Mouse (Mus musculus) ES-E14 (cell line): Measurements from ENCODE around the gene Gm21060.

ENCODE experiments used
- CHD2 ChIP-seq: IDR thresholded peaks from 2 replicates; pipeline ENCODE4 v1.6.1; 2014; ENCODE audit warnings: mild to moderate bottlenecking, low read depth, low read length, inconsistent platforms
- MAFK ChIP-seq: IDR thresholded peaks from 2 replicates; pipeline ENCODE4 v1.6.1; 2014; ENCODE audit warnings: mild to moderate bottlenecking, low read depth, low read length, inconsistent platforms; ENCODE audit not compliant: insufficient read depth
- ZNF384 ChIP-seq: IDR thresholded peaks from 2 replicates; pipeline ENCODE4 v1.6.1; 2012; ENCODE audit warnings: low read depth, low read length, inconsistent platforms

- TF ChIP-seq MAFK (no peak), CHD2 (no peak), ZNF384 (no peak)
These were observed 39.1 kb downstream of the Gm21060 start for GRCm38 (mm10) chr19:61257733-61258132.
